Mouse (Mus musculus): ENCODE measurements around the gene Hoxb8. TPM values are rescaled to one million over a fixed set of nuclear protein-coding genes. Genes with fewer than 3 reads are reported as not detected.

Hoxb8 gene
- polyA plus RNA-seq, 1 experiment from 2014 or later, result not detected

- H3K27ac ChIP-seq (ENCODE audit: low read length), result no peak overlapping the region
- H3K4me2 ChIP-seq (ENCODE audit: low read depth, low read length), result no peak overlapping the region
- peaks cover 99% of the 10 kb centered on the region for H3K27me3 ChIP-seq (ENCODE audit: control insufficient read depth, insufficient read depth, low read depth, low read length)
- under 1% methylated on average over 49 of the region's 49 CpGs for WGBS (ENCODE audit: insufficient replicate concordance)
- H3K36me3 ChIP-seq (ENCODE audit: control insufficient read depth, insufficient read depth), result no peaks in the 10 kb centered on the region
- H3K4me1 ChIP-seq (ENCODE audit: control insufficient read depth, low read depth, low read length), result no peaks in the 10 kb centered on the region
- no peaks in the 10 kb centered on the region for H3K9me3 ChIP-seq (replicated peaks; ENCODE audit: control insufficient read depth, low read length)
- H3K4me3 ChIP-seq (ENCODE audit: low read depth, low read length), result no peak overlapping the region
- ATAC-seq (ENCODE audit: low read depth), result no peak
- no peak overlapping the region for H3K9ac ChIP-seq (ENCODE audit: low read depth, low read length)
Measured at GRCm38 (mm10) chr11:96282795-96283430, 1.2 kb downstream of the Hoxb8 start.

GRCm38 (mm10) chr11:96284041-96284749 is 2.5 kb downstream of the Hoxb8 start:
- 1% methylated on average over 42 of the region's 49 CpGs for WGBS (ENCODE audit: insufficient replicate concordance)
- peak overlapping the region; percentile 17; the same call in 1 of the 2 replicates for H3K4me2 ChIP-seq (ENCODE audit: low read depth, low read length)
- H3K4me1 ChIP-seq (ENCODE audit: control insufficient read depth, low read depth, low read length), result no peaks in the 10 kb centered on the region
- no peak overlapping the region for H3K9ac ChIP-seq (ENCODE audit: low read depth, low read length)
- H3K9me3 ChIP-seq (replicated peaks; ENCODE audit: control insufficient read depth, low read length), result no peaks in the 10 kb centered on the region
- H3K27me3 ChIP-seq (ENCODE audit: control insufficient read depth, insufficient read depth, low read depth, low read length), result peaks cover 99% of the 10 kb centered on the region
- no peak overlapping the region for H3K27ac ChIP-seq (ENCODE audit: low read length)
- peak overlapping the region; percentile 35 for H3K4me3 ChIP-seq (ENCODE audit: low read depth, low read length)
- H3K36me3 ChIP-seq (ENCODE audit: control insufficient read depth, insufficient read depth), result no peaks in the 10 kb centered on the region
- no peak for ATAC-seq (ENCODE audit: low read depth)

GRCm38 (mm10) chr11:96284774-96285734 is 3.3 kb downstream of the Hoxb8 start:
- no peak overlapping the region; the same call in 1 of the 2 replicates for H3K4me3 ChIP-seq (ENCODE audit: low read depth, low read length)
- no peak overlapping the region for H3K9ac ChIP-seq (ENCODE audit: low read depth, low read length)
- WGBS (ENCODE audit: insufficient replicate concordance), result 1% methylated on average over 30 of the region's 37 CpGs

GRCm38 (mm10) chr11:96285771-96286738 is 4.3 kb downstream of the Hoxb8 start, which contains the start of gene Hoxb7:
Gene Hoxb7, plus strand, starts transcription at chr11:96286623.
- no peak within 1 kb of the TSS for H3K9ac ChIP-seq (ENCODE audit: low read depth, low read length)
- H3K27ac ChIP-seq (ENCODE audit: low read length), result no peak within 1 kb of the TSS
- no peaks in the 10 kb centered on the region for H3K9me3 ChIP-seq (replicated peaks; ENCODE audit: control insufficient read depth, low read length)
- ATAC-seq (ENCODE audit: low read depth), result no peak
- H3K4me3 ChIP-seq (ENCODE audit: low read depth, low read length), result peak within 1 kb of the TSS; percentile 24; the same call in 1 of the 2 replicates
- peak within 1 kb of the TSS; percentile 32 for H3K4me2 ChIP-seq (ENCODE audit: low read depth, low read length)
- peaks cover 99% of the 10 kb centered on the region for H3K27me3 ChIP-seq (ENCODE audit: control insufficient read depth, insufficient read depth, low read depth, low read length)
- WGBS (ENCODE audit: insufficient replicate concordance), result under 1% methylated on average over 43 of the region's 43 CpGs
- H3K36me3 ChIP-seq (ENCODE audit: control insufficient read depth, insufficient read depth), result no peaks in the 10 kb centered on the region
- H3K4me1 ChIP-seq (ENCODE audit: control insufficient read depth, low read depth, low read length), result no peaks in the 10 kb centered on the region

More at GRCm38 (mm10) chr11:96284774-96285734, 3.3 kb downstream of the Hoxb8 start:
- no peak for ATAC-seq (ENCODE audit: low read depth)
- 0 out of 2 replicates have a peak overlapping the region, but pooled peaks have one; percentile 17 for H3K4me2 ChIP-seq (ENCODE audit: low read depth, low read length)
- no peaks in the 10 kb centered on the region for H3K4me1 ChIP-seq (ENCODE audit: control insufficient read depth, low read depth, low read length)
- H3K36me3 ChIP-seq (ENCODE audit: control insufficient read depth, insufficient read depth), result no peaks in the 10 kb centered on the region
- H3K27me3 ChIP-seq (ENCODE audit: control insufficient read depth, insufficient read depth, low read depth, low read length), result peaks cover 99% of the 10 kb centered on the region
- H3K9me3 ChIP-seq (replicated peaks; ENCODE audit: control insufficient read depth, low read length), result no peaks in the 10 kb centered on the region
- H3K27ac ChIP-seq (ENCODE audit: low read length), result no peak overlapping the region

GRCm38 (mm10) chr11:96286739-96287385 is 5.2 kb downstream of the Hoxb8 start:
- Histone ChIP-seq H3K36me3 (ENCODE audit: control insufficient read depth, insufficient read depth) (no peaks in the 10 kb centered on the region), H3K27ac (ENCODE audit: low read length) (no peak overlapping the region), H3K27me3 (ENCODE audit: control insufficient read depth, insufficient read depth, low read depth, low read length) (peaks cover 99% of the 10 kb centered on the region), H3K4me1 (ENCODE audit: control insufficient read depth, low read depth, low read length) (no peaks in the 10 kb centered on the region), H3K9ac (ENCODE audit: low read depth, low read length) (no peak overlapping the region), H3K9me3 (replicated peaks; ENCODE audit: control insufficient read depth, low read length) (no peaks in the 10 kb centered on the region), H3K4me2 (ENCODE audit: low read depth, low read length) (peak overlapping the region; percentile 32), H3K4me3 (ENCODE audit: low read depth, low read length) (peak overlapping the region; percentile 24; the same call in 1 of the 2 replicates)
- WGBS (ENCODE audit: insufficient replicate concordance), result under 1% methylated on average over 55 of the region's 55 CpGs
- no peak for ATAC-seq (ENCODE audit: low read depth)

- H3K4me2 ChIP-seq (ENCODE audit: low read depth, low read length), result no peak overlapping the region
Measured at GRCm38 (mm10) chr11:96287411-96287810, 5.7 kb downstream of the Hoxb8 start.

GRCm38 (mm10) chr11:96288455-96289221 is 6.9 kb downstream of the Hoxb8 start:
- ATAC-seq (ENCODE audit: low read depth), result no peak
- Histone ChIP-seq H3K27ac (ENCODE audit: low read length) (no peak overlapping the region), H3K9ac (ENCODE audit: low read depth, low read length) (no peak overlapping the region), H3K36me3 (ENCODE audit: control insufficient read depth, insufficient read depth) (no peaks in the 10 kb centered on the region), H3K9me3 (replicated peaks; ENCODE audit: control insufficient read depth, low read length) (no peaks in the 10 kb centered on the region), H3K4me3 (ENCODE audit: low read depth, low read length) (no peak overlapping the region), H3K27me3 (ENCODE audit: control insufficient read depth, insufficient read depth, low read depth, low read length) (peaks cover 99% of the 10 kb centered on the region), H3K4me1 (ENCODE audit: control insufficient read depth, low read depth, low read length) (no peaks in the 10 kb centered on the region), H3K4me2 (ENCODE audit: low read depth, low read length) (no peak overlapping the region)
- 15% methylated on average over 1 of the region's 1 CpGs for WGBS (ENCODE audit: insufficient replicate concordance)

More at GRCm38 (mm10) chr11:96287411-96287810, 5.7 kb downstream of the Hoxb8 start:
- Histone ChIP-seq H3K4me1 (ENCODE audit: control insufficient read depth, low read depth, low read length) (no peaks in the 10 kb centered on the region), H3K9me3 (replicated peaks; ENCODE audit: control insufficient read depth, low read length) (no peaks in the 10 kb centered on the region), H3K4me3 (ENCODE audit: low read depth, low read length) (no peak overlapping the region), H3K27ac (ENCODE audit: low read length) (no peak overlapping the region), H3K36me3 (ENCODE audit: control insufficient read depth, insufficient read depth) (no peaks in the 10 kb centered on the region), H3K9ac (ENCODE audit: low read depth, low read length) (no peak overlapping the region), H3K27me3 (ENCODE audit: control insufficient read depth, insufficient read depth, low read depth, low read length) (peaks cover 99% of the 10 kb centered on the region)
- 7% methylated on average over 9 of the region's 9 CpGs for WGBS (ENCODE audit: insufficient replicate concordance)
- no peak for ATAC-seq (ENCODE audit: low read depth)
